20 mouse cellular contexts compared by ENCODE assay signal in genomic region chr13:99750729-99751128, GRCm38 (mm10).
DNase-seq lines count a peak whose midpoint lies in the region; TF ChIP-seq lines count a peak whose summit lies in the region.
"Had no signal": no experiment of that assay in that cellular context is flagged by ENCODE, and none has a peak within 500 bp of the region (broad histone marks: within the 10 kb centered on the region; RNA-seq: fewer than 3 reads in every experiment).

No protein-coding gene starts in this region.

- no peaks in the 10 kb centered on the region for H3K27me3 ChIP-seq in midbrain, embryonic 10.5 days (ENCODE audit: low read depth, poor library complexity, severe bottlenecking)
- H3K27me3 ChIP-seq: embryonic facial prominence, embryonic 12.5 days; stomach, embryonic 15.5 days had no signal

- no peaks in the 10 kb centered on the region for H3K4me1 ChIP-seq in midbrain, embryonic 10.5 days
- H3K4me1 ChIP-seq: embryonic facial prominence, embryonic 12.5 days; stomach, embryonic 15.5 days had no signal

- no peaks in the 10 kb centered on the region for H3K36me3 ChIP-seq in midbrain, embryonic 10.5 days
- H3K36me3 ChIP-seq: embryonic facial prominence, embryonic 12.5 days; hindbrain, embryonic 10.5 days; limb, embryonic 13.5 days; stomach, embryonic 15.5 days had no signal

- DNase-seq in brain, adult 2 months (ENCODE audit: low read depth, low spot score) = peak; percentile 79
- peak; percentile 53 for DNase-seq in brain, embryonic 14.5 days (ENCODE audit: low read depth)
- peak; percentile 80 for DNase-seq in cerebellum, adult 9-11 months
- peak; percentile 44 to 78 for DNase-seq in layer of hippocampus, adult 18-20 months (ENCODE audit: low spot score in 2 of 2)
- DNase-seq in heart, postnatal 10 days = no peak
- no peak for DNase-seq in midbrain, embryonic 10.5 days (ENCODE audit: low spot score)
- DNase-seq in gastrocnemius, adult 8-10 months (ENCODE audit: low spot score in 2 of 2) = no peak
- DNase-seq: adrenal gland, adult 2 months; gastrocnemius, postnatal 36 days; kidney, adult 18-20 months; retina, postnatal 1 day; thymus, adult 2 months had no signal

- H3K9me3 ChIP-seq in midbrain, embryonic 10.5 days (replicated peaks) = no peaks in the 10 kb centered on the region
- H3K9me3 ChIP-seq: embryonic facial prominence, embryonic 12.5 days; hindbrain, embryonic 10.5 days; limb, embryonic 13.5 days; stomach, embryonic 15.5 days had no signal

- WGBS in midbrain, embryonic 10.5 days = 90% methylated on average over 8 of the region's 8 CpGs

- H3K4me3 ChIP-seq in midbrain, embryonic 10.5 days = no peak overlapping the region
- H3K4me3 ChIP-seq: embryonic facial prominence, embryonic 12.5 days; erythroblast, embryonic 14.5 days; hindbrain, embryonic 10.5 days; limb, embryonic 13.5 days; stomach, embryonic 15.5 days had no signal

- H3K27ac ChIP-seq in midbrain, embryonic 10.5 days (replicated peaks) = no peak overlapping the region
- H3K27ac ChIP-seq: embryonic facial prominence, embryonic 12.5 days; hindbrain, embryonic 10.5 days; kidney, postnatal 0 days; limb, embryonic 13.5 days; liver, embryonic 14.5 days; macrophage; stomach, embryonic 15.5 days had no signal

- no peak for TF ChIP-seq POLR2A in brain, embryonic 14.5 days (IDR thresholded peaks at IDR 0.05; ENCODE audit: borderline replicate concordance, extremely low read depth, insufficient read depth, insufficient read length, poor library complexity, severe bottlenecking)

- no peak for TF ChIP-seq CTCF in brain, embryonic 14.5 days (IDR thresholded peaks at IDR 0.05; ENCODE audit: borderline replicate concordance, extremely low read depth, insufficient read depth, insufficient read length)

- intact Hi-C loops in heart, postnatal 10 days (cut with DNase I) = no loop called here

Comparison
In these comparisons a context has a peak if more than half of its experiments do, and no peak if none do; other contexts are left out.
1. DNase-seq: peak in brain, adult 2 months (single experiment), brain, embryonic 14.5 days (single experiment), cerebellum, adult 9-11 months (single experiment) and layer of hippocampus, adult 18-20 months (2 of 2); none in heart, postnatal 10 days (0 of 2), midbrain, embryonic 10.5 days (single experiment) and gastrocnemius, adult 8-10 months (0 of 2).